Comparison of ENCODE assay signal across 8 mouse cellular contexts in the genomic region with DNA sequence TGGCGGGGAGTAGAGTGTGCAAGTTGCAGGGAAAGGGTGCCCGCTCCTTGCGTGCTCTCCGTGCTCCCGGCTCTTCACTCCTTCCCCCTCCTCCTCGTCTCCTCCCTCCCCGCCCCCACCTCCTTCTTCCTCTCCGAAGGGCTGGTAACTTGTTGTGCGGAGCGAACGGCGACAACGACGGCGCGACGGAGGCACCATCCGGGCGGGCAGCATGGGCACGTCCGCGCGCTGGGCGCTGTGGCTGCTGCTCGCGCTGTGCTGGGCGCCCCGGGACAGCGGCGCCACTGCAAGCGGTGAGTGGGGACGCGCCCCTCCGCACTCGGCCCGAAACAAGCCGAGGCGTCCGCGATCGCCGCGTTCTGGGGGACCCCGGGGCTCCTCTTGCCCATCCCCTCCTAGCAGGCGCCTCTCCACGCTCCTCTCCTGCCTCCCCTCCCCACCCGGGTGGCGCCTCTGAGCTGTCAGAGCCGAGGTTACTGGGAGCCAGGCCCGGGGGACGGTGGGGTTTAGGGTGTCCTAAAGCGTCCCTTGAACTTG. TPM values are rescaled to one million over a fixed set of nuclear protein-coding genes. Genes with fewer than 3 reads are reported as not detected.
A peak's percentile ranks its signal among the peaks of the same experiment; 100 is the strongest.
DNase-seq lines count a peak whose midpoint lies in the region; ATAC-seq and TF ChIP-seq lines count a peak whose summit lies in the region.

No protein-coding gene starts in this region.

- peak; percentile 59 for ATAC-seq in heart, embryonic 12.5 days (ENCODE audit: insufficient number of reproducible peaks, low FRiP score)
- peak; percentile 37 for ATAC-seq in kidney, postnatal 0 days (replicated peaks; ENCODE audit: low FRiP score, low read depth)
- no peak for ATAC-seq in liver, embryonic 12.5 days
- ATAC-seq in neural tube, embryonic 12.5 days (ENCODE audit: low FRiP score, low read depth): peak; percentile 78

- H3K4me2 ChIP-seq in heart, embryonic 12.5 days: peak overlapping the region; percentile 95
- peak overlapping the region; percentile 92 for H3K4me2 ChIP-seq in kidney, postnatal 0 days (ENCODE audit: low read length)
- peak overlapping the region; percentile 70 for H3K4me2 ChIP-seq in liver, embryonic 12.5 days
- H3K4me2 ChIP-seq in neural tube, embryonic 12.5 days (replicated peaks): peak overlapping the region; percentile 86

- H3K27me3 ChIP-seq in thymus, adult 2 months (ENCODE audit: control insufficient read depth, insufficient read depth, low read length): peaks cover 22% of the 10 kb centered on the region; the same call in 1 of the 2 replicates
- peaks cover 24% of the 10 kb centered on the region for H3K27me3 ChIP-seq in heart, embryonic 12.5 days (replicated peaks)
- no peaks in the 10 kb centered on the region; the same call in 1 of the 2 replicates for H3K27me3 ChIP-seq in kidney, postnatal 0 days (ENCODE audit: insufficient read depth, low read length)
- peaks cover 73% of the 10 kb centered on the region for H3K27me3 ChIP-seq in liver, embryonic 12.5 days (replicated peaks)
- H3K27me3 ChIP-seq in neural tube, embryonic 12.5 days (replicated peaks): no peaks in the 10 kb centered on the region

- H3K27ac ChIP-seq in thymus, adult 2 months (ENCODE audit: control insufficient read depth, insufficient read depth, low read length): no peak overlapping the region
- H3K27ac ChIP-seq in embryonic fibroblast, embryonic 13.5 days (ENCODE audit: insufficient read depth, low read length): no peak overlapping the region
- peak overlapping the region; percentile 83 for H3K27ac ChIP-seq in heart, embryonic 12.5 days (ENCODE audit: poor library complexity, severe bottlenecking)
- peak overlapping the region; percentile 83 for H3K27ac ChIP-seq in kidney, postnatal 0 days
- no peak overlapping the region for H3K27ac ChIP-seq in liver, embryonic 12.5 days
- peak overlapping the region; percentile 83 for H3K27ac ChIP-seq in neural tube, embryonic 12.5 days

- no peaks in the 10 kb centered on the region for H3K36me3 ChIP-seq in thymus, adult 2 months (ENCODE audit: control insufficient read depth, insufficient read depth, low read length)
- no peaks in the 10 kb centered on the region for H3K36me3 ChIP-seq in heart, embryonic 12.5 days
- no peaks in the 10 kb centered on the region for H3K36me3 ChIP-seq in kidney, postnatal 0 days (ENCODE audit: insufficient read depth, low read length)
- no peaks in the 10 kb centered on the region for H3K36me3 ChIP-seq in liver, embryonic 12.5 days
- H3K36me3 ChIP-seq in neural tube, embryonic 12.5 days: no peaks in the 10 kb centered on the region

- no peak for TF ChIP-seq POLR2A in thymus, adult 2 months (IDR thresholded peaks at IDR 0.05; ENCODE audit: control insufficient read depth, extremely low read depth, insufficient read depth, low read length, poor library complexity)
- no peak; the same call in none of the 2 replicates for TF ChIP-seq POLR2A in embryonic fibroblast, embryonic 13.5 days (IDR thresholded peaks at IDR 0.05; ENCODE audit: low read depth, low read length)

- TF ChIP-seq CTCF in thymus, adult 2 months (IDR thresholded peaks at IDR 0.05; ENCODE audit: borderline replicate concordance, control insufficient read depth, extremely low read depth, insufficient read depth, low read length, poor library complexity): no peak
- TF ChIP-seq CTCF in embryonic fibroblast, embryonic 13.5 days (IDR thresholded peaks at IDR 0.05; ENCODE audit: borderline replicate concordance, insufficient read depth, low read length): no peak
- TF ChIP-seq CTCF in kidney, postnatal 0 days (IDR thresholded peaks at IDR 0.05; ENCODE audit: low read depth): no peak

- WGBS in thymus, adult 2 months: under 1% methylated on average over 52 of the region's 52 CpGs
- WGBS in heart, embryonic 12.5 days: under 1% methylated on average over 49 of the region's 52 CpGs
- 0% methylated on average over 40 of the region's 52 CpGs for WGBS in kidney, postnatal 0 days
- WGBS in liver, embryonic 12.5 days (ENCODE audit: insufficient replicate concordance): under 1% methylated on average over 49 of the region's 52 CpGs
- WGBS in neural tube, embryonic 12.5 days: under 1% methylated on average over 51 of the region's 52 CpGs

- DNase-seq in thymus, adult 2 months: peak; percentile 19
- no peak for DNase-seq in thymus, postnatal 0 days (ENCODE audit: low spot score)
- DNase-seq in kidney, postnatal 0 days (ENCODE audit: low spot score): peak; percentile 37
- peak; percentile 17 to 23 for DNase-seq in thymus, postnatal 36 days

- peak overlapping the region; percentile 32 for H3K4me3 ChIP-seq in thymus, adult 2 months (ENCODE audit: control insufficient read depth, insufficient read depth, low read length)
- H3K4me3 ChIP-seq in embryonic fibroblast, embryonic 13.5 days (ENCODE audit: insufficient read depth, low read length): peak overlapping the region; percentile 46
- peak overlapping the region; percentile 83 for H3K4me3 ChIP-seq in heart, embryonic 12.5 days
- peak overlapping the region; percentile 82 for H3K4me3 ChIP-seq in kidney, postnatal 0 days (replicated peaks; ENCODE audit: low read depth, low read length)
- H3K4me3 ChIP-seq in liver, embryonic 12.5 days: peak overlapping the region; percentile 53
- H3K4me3 ChIP-seq in neural tube, embryonic 12.5 days: peak overlapping the region; percentile 69

- peaks cover 17% of the 10 kb centered on the region for H3K4me1 ChIP-seq in thymus, adult 2 months (replicated peaks; ENCODE audit: control insufficient read depth, insufficient read depth, low read length)
- no peaks in the 10 kb centered on the region for H3K4me1 ChIP-seq in embryonic fibroblast, embryonic 13.5 days (ENCODE audit: control insufficient read depth, insufficient read depth, low read length)
- H3K4me1 ChIP-seq in heart, embryonic 12.5 days (replicated peaks): 0 out of 2 replicates have a peak, but pooled peaks cover 15% of the 10 kb centered on the region
- H3K4me1 ChIP-seq in kidney, postnatal 0 days (replicated peaks; ENCODE audit: insufficient read depth, low read length): peaks cover 5% of the 10 kb centered on the region; the same call in 1 of the 2 replicates
- no peaks in the 10 kb centered on the region for H3K4me1 ChIP-seq in liver, embryonic 12.5 days
- H3K4me1 ChIP-seq in neural tube, embryonic 12.5 days: peaks cover 13% of the 10 kb centered on the region; the same call in 1 of the 2 replicates

- H3K9ac ChIP-seq in heart, embryonic 12.5 days: peak overlapping the region; percentile 83
- H3K9ac ChIP-seq in kidney, postnatal 0 days (ENCODE audit: low read depth, low read length): peak overlapping the region; percentile 77
- peak overlapping the region; percentile 52 for H3K9ac ChIP-seq in liver, embryonic 12.5 days
- H3K9ac ChIP-seq in neural tube, embryonic 12.5 days: peak overlapping the region; percentile 68

- H3K9me3 ChIP-seq in heart, embryonic 12.5 days (replicated peaks): no peaks in the 10 kb centered on the region
- no peaks in the 10 kb centered on the region for H3K9me3 ChIP-seq in kidney, postnatal 0 days (replicated peaks; ENCODE audit: low read length)
- H3K9me3 ChIP-seq in liver, embryonic 12.5 days (replicated peaks): no peaks in the 10 kb centered on the region
- H3K9me3 ChIP-seq in neural tube, embryonic 12.5 days: no peaks in the 10 kb centered on the region

RNA-seq across cellular contexts. Expression of a gene that starts 1.2 kb away (rescaled TPM):
- 8.0 and 8.6 TPM in 2 replicates for polyA plus RNA-seq in thymus, adult 2 months (2012; rRNA removed)
- polyA plus RNA-seq in thymus, postnatal 0 days (2015; fragmentation: Nextera tagmentation; extraction: Ambion mirVana): 2.3 and 2.4 TPM in 2 replicates
- 35.2 and 50.4 TPM in 2 replicates for polyA plus RNA-seq in embryonic fibroblast, embryonic 13.5 days (2011; ENCODE audit: insufficient read length, low read depth, missing spikeins)
- 21.9 and 23.7 TPM in 2 replicates for polyA plus RNA-seq in heart, embryonic 12.5 days (2016; fragmentation: Nextera tagmentation; extraction: Ambion mirVana)
- 41.8 and 42.2 TPM in 2 replicates for polyA plus RNA-seq in kidney, postnatal 0 days (2015; fragmentation: Nextera tagmentation; extraction: Ambion mirVana)
- polyA plus RNA-seq in liver, embryonic 12.5 days (2016; fragmentation: Nextera tagmentation; extraction: Ambion mirVana): 2.0 and 2.2 TPM in 2 replicates
- polyA plus RNA-seq in neural tube, embryonic 12.5 days (2016; fragmentation: Nextera tagmentation; extraction: Ambion mirVana): 15.8 and 15.9 TPM in 2 replicates

Comparison
In these comparisons a context has a peak if more than half of its experiments do, and no peak if none do; other contexts are left out.
1. H3K27ac ChIP-seq: peak in heart, embryonic 12.5 days (single experiment), kidney, postnatal 0 days (single experiment) and neural tube, embryonic 12.5 days (single experiment); none in thymus, adult 2 months (single experiment), embryonic fibroblast, embryonic 13.5 days (single experiment) and liver, embryonic 12.5 days (single experiment).
2. H3K4me3 ChIP-seq: peak in every context shown above with its lines; median percentile 83 in heart, embryonic 12.5 days; 82 in kidney, postnatal 0 days; 69 in neural tube, embryonic 12.5 days; 53 in liver, embryonic 12.5 days; 46 in embryonic fibroblast, embryonic 13.5 days; 32 in thymus, adult 2 months.
3. Peak in every context shown above with its lines, with median percentiles within 50 percentile points of each other: H3K4me2 ChIP-seq and H3K9ac ChIP-seq.